Mouse (Mus musculus): Measurements from ENCODE around the gene Dnah2. TPM values are rescaled to one million over a fixed set of nuclear protein-coding genes. Genes with fewer than 3 reads are reported as not detected.

Gene Dnah2
- polyA plus RNA-seq, 1 experiment from 2014 or later = 1.3 TPM

GRCm38 (mm10) chr11:69559851-69560765 is 11.2 kb upstream of the Dnah2 start, which contains the start of gene Efnb3:
Efnb3 (minus strand) TSS chr11:69560205.
- Histone ChIP-seq H3K4me1 (peaks cover 99% of the 10 kb centered on the region), H3K27ac (peak within 1 kb of the TSS; percentile 97), H3K9me3 (replicated peaks) (no peaks in the 10 kb centered on the region), H3K36me3 (peaks cover 54% of the 10 kb centered on the region), H3K27me3 (ENCODE audit: low read depth, poor library complexity, severe bottlenecking) (peaks cover 12% of the 10 kb centered on the region), H3K4me3 (peak within 1 kb of the TSS; percentile 92)
- under 1% methylated on average over 51 of the region's 59 CpGs for WGBS
- DNase-seq (ENCODE audit: low spot score) = peak; percentile 89

- DNase-seq (ENCODE audit: low spot score) = no peak
- Histone ChIP-seq H3K36me3 (peaks cover 55% of the 10 kb centered on the region), H3K27ac (peak overlapping the region; percentile 97), H3K27me3 (ENCODE audit: low read depth, poor library complexity, severe bottlenecking) (peaks cover 12% of the 10 kb centered on the region), H3K4me3 (peak overlapping the region; percentile 92), H3K9me3 (replicated peaks) (no peaks in the 10 kb centered on the region), H3K4me1 (peaks cover 99% of the 10 kb centered on the region)
- WGBS = 5% methylated on average over 5 of the region's 5 CpGs
Observed at GRCm38 (mm10) chr11:69559183-69559582, 10.3 kb upstream of the Dnah2 start.

GRCm38 (mm10) chr11:69558756-69559155 is 9.8 kb upstream of the Dnah2 start:
- Histone ChIP-seq H3K36me3 (peaks cover 53% of the 10 kb centered on the region), H3K4me1 (peaks cover 99% of the 10 kb centered on the region), H3K9me3 (replicated peaks) (no peaks in the 10 kb centered on the region), H3K4me3 (peak overlapping the region; percentile 92), H3K27me3 (ENCODE audit: low read depth, poor library complexity, severe bottlenecking) (peaks cover 12% of the 10 kb centered on the region), H3K27ac (peak overlapping the region; percentile 97)
- no peak for DNase-seq (ENCODE audit: low spot score)
- 29% methylated on average over 6 of the region's 6 CpGs for WGBS

- WGBS = 23% methylated on average over 14 of the region's 14 CpGs
- Histone ChIP-seq H3K36me3 (peaks cover 40% of the 10 kb centered on the region), H3K9me3 (replicated peaks) (no peaks in the 10 kb centered on the region), H3K4me1 (peaks cover 99% of the 10 kb centered on the region), H3K27me3 (ENCODE audit: low read depth, poor library complexity, severe bottlenecking) (peaks cover 12% of the 10 kb centered on the region), H3K4me3 (peak overlapping the region; percentile 92), H3K27ac (peak overlapping the region; percentile 38)
- peak; percentile 69 for DNase-seq (ENCODE audit: low spot score)
Observed at GRCm38 (mm10) chr11:69557381-69557958, 8.6 kb upstream of the Dnah2 start.

- 85% methylated on average over 5 of the region's 5 CpGs for WGBS
- peak overlapping the region; percentile 10; the same call in 1 of the 2 replicates for H3K4me3 ChIP-seq
- DNase-seq (ENCODE audit: low spot score) = no peak
- H3K27me3 ChIP-seq (ENCODE audit: low read depth, poor library complexity, severe bottlenecking) = peaks cover 12% of the 10 kb centered on the region
- H3K36me3 ChIP-seq = peaks cover 32% of the 10 kb centered on the region
- peaks cover 78% of the 10 kb centered on the region for H3K4me1 ChIP-seq
- no peaks in the 10 kb centered on the region for H3K9me3 ChIP-seq (replicated peaks)
- peak overlapping the region; percentile 64 for H3K27ac ChIP-seq
Observed at GRCm38 (mm10) chr11:69554539-69555140, 5.7 kb upstream of the Dnah2 start.

- Histone ChIP-seq H3K27me3 (ENCODE audit: low read depth, poor library complexity, severe bottlenecking) (peaks cover 22% of the 10 kb centered on the region), H3K36me3 (peaks cover 32% of the 10 kb centered on the region), H3K9me3 (replicated peaks) (no peaks in the 10 kb centered on the region), H3K4me3 (peak overlapping the region; percentile 9), H3K27ac (peak overlapping the region; percentile 73), H3K4me1 (peaks cover 78% of the 10 kb centered on the region)
- WGBS = 7% methylated on average over 2 of the region's 2 CpGs
- DNase-seq (ENCODE audit: low spot score) = no peak
Observed at GRCm38 (mm10) chr11:69553341-69553721, 4.4 kb upstream of the Dnah2 start.

GRCm38 (mm10) chr11:69552622-69553340 is 3.9 kb upstream of the Dnah2 start:
- 24% methylated on average over 14 of the region's 14 CpGs for WGBS
- Histone ChIP-seq H3K27ac (peak overlapping the region; percentile 73), H3K4me1 (peaks cover 78% of the 10 kb centered on the region), H3K36me3 (peaks cover 32% of the 10 kb centered on the region), H3K9me3 (replicated peaks) (no peaks in the 10 kb centered on the region), H3K27me3 (ENCODE audit: low read depth, poor library complexity, severe bottlenecking) (peaks cover 28% of the 10 kb centered on the region), H3K4me3 (peak overlapping the region; percentile 9)
- DNase-seq (ENCODE audit: low spot score) = peak; percentile 75

GRCm38 (mm10) chr11:69551310-69551709 is 2.4 kb upstream of the Dnah2 start:
- Histone ChIP-seq H3K4me3 (no peak overlapping the region), H3K27me3 (ENCODE audit: low read depth, poor library complexity, severe bottlenecking) (peaks cover 21% of the 10 kb centered on the region), H3K4me1 (peaks cover 78% of the 10 kb centered on the region), H3K36me3 (peaks cover 24% of the 10 kb centered on the region), H3K27ac (no peak overlapping the region), H3K9me3 (replicated peaks) (no peaks in the 10 kb centered on the region)
- 81% methylated on average over 4 of the region's 4 CpGs for WGBS
- no peak for DNase-seq (ENCODE audit: low spot score)

GRCm38 (mm10) chr11:69547071-69547470 is 1.8 kb downstream of the Dnah2 start:
- 3% methylated on average over 15 of the region's 15 CpGs for WGBS
- Histone ChIP-seq H3K27ac (peak overlapping the region; percentile 95), H3K9me3 (replicated peaks) (no peaks in the 10 kb centered on the region), H3K4me1 (peaks cover 58% of the 10 kb centered on the region), H3K4me3 (peak overlapping the region; percentile 65), H3K27me3 (ENCODE audit: low read depth, poor library complexity, severe bottlenecking) (peaks cover 16% of the 10 kb centered on the region), H3K36me3 (no peaks in the 10 kb centered on the region)
- no peak for DNase-seq (ENCODE audit: low spot score)

- WGBS = under 1% methylated on average over 44 of the region's 44 CpGs
- peaks cover 16% of the 10 kb centered on the region for H3K27me3 ChIP-seq (ENCODE audit: low read depth, poor library complexity, severe bottlenecking)
- peaks cover 58% of the 10 kb centered on the region for H3K4me1 ChIP-seq
- peak overlapping the region; percentile 65 for H3K4me3 ChIP-seq
- peak overlapping the region; percentile 95 for H3K27ac ChIP-seq
- H3K36me3 ChIP-seq = no peaks in the 10 kb centered on the region
- no peaks in the 10 kb centered on the region for H3K9me3 ChIP-seq (replicated peaks)
- DNase-seq (ENCODE audit: low spot score) = peak; percentile 89
Observed at GRCm38 (mm10) chr11:69546423-69547053, 2.4 kb downstream of the Dnah2 start.

- H3K4me1 ChIP-seq = peaks cover 58% of the 10 kb centered on the region
- no peaks in the 10 kb centered on the region for H3K36me3 ChIP-seq
- WGBS = 16% methylated on average over 7 of the region's 7 CpGs
- peaks cover 16% of the 10 kb centered on the region for H3K27me3 ChIP-seq (ENCODE audit: low read depth, poor library complexity, severe bottlenecking)
- H3K4me3 ChIP-seq = peak overlapping the region; percentile 65
- H3K27ac ChIP-seq = peak overlapping the region; percentile 95
- DNase-seq (ENCODE audit: low spot score) = no peak
- H3K9me3 ChIP-seq (replicated peaks) = no peaks in the 10 kb centered on the region
Observed at GRCm38 (mm10) chr11:69545957-69546356, 3.0 kb downstream of the Dnah2 start.

- Histone ChIP-seq H3K36me3 (no peaks in the 10 kb centered on the region), H3K9me3 (replicated peaks) (no peaks in the 10 kb centered on the region), H3K4me3 (no peak overlapping the region), H3K27ac (peak overlapping the region; percentile 60; the same call in 1 of the 2 replicates), H3K27me3 (ENCODE audit: low read depth, poor library complexity, severe bottlenecking) (peaks cover 8% of the 10 kb centered on the region), H3K4me1 (peaks cover 54% of the 10 kb centered on the region)
- WGBS = 70% methylated on average over 3 of the region's 3 CpGs
- no peak for DNase-seq (ENCODE audit: low spot score)
Observed at GRCm38 (mm10) chr11:69543598-69543997, 5.3 kb downstream of the Dnah2 start.

Data from limb, embryonic 10.5 days (tissue).